Mouse (Mus musculus) kidney, adult 2 months (tissue): ENCODE data around the gene Map2k2. TPM values are rescaled to one million over a fixed set of nuclear protein-coding genes. Genes with fewer than 3 reads are reported as not detected.

Experiments used
- DNase-seq: peaks from one replicate; pipeline ENCODE4 v3.0.0; 2021
- H3K27ac ChIP-seq: fragments of 200-500 bp; 2 replicates; pipeline ENCODE4 v1.5.1; 2012; ENCODE audit warnings: low read depth, low read length, control low read depth, inconsistent platforms; ENCODE audit not compliant: insufficient read depth
- H3K27me3 ChIP-seq: fragments of 200-500 bp; replicated peaks from 2 replicates; pipeline ENCODE4 v1.6.1; 2012; ENCODE audit warnings: mild to moderate bottlenecking, moderate library complexity, low read length, inconsistent platforms; ENCODE audit not compliant: control insufficient read depth, insufficient read depth
- H3K36me3 ChIP-seq: fragments of 200-500 bp; 2 replicates; pipeline ENCODE4 v1.6.1; 2012; ENCODE audit warnings: mild to moderate bottlenecking, moderate library complexity, low read length, inconsistent platforms; ENCODE audit not compliant: control insufficient read depth, insufficient read depth
- H3K4me1 ChIP-seq: fragments of 200-500 bp; 2 replicates; pipeline ENCODE4 v1.6.1; 2011; ENCODE audit warnings: low read length; ENCODE audit not compliant: control insufficient read depth, insufficient read depth
- H3K4me3 ChIP-seq: fragments of 200-500 bp; 2 replicates; pipeline ENCODE4 v1.5.1; 2011; ENCODE audit warnings: mild to moderate bottlenecking, low read depth, low read length, control low read depth; ENCODE audit not compliant: insufficient read depth
- CTCF ChIP-seq: fragments of 200-500 bp; conservative IDR thresholded peaks from 2 replicates; pipeline ENCODE4 v1.5.1; 2011; ENCODE audit warnings: low read depth, mild to moderate bottlenecking, control low read depth, low read length, moderate library complexity, mixed read lengths; ENCODE audit not compliant: insufficient read depth, insufficient read length
- POLR2A ChIP-seq: fragments of 200-500 bp; IDR thresholded peaks from one replicate; pipeline ENCODE4 v1.6.1; 2011; ENCODE audit warnings: low read depth, low read length, control low read depth
- WGBS: fragments of 180-500 bp; shearing (Covaris S2); methylation state at CpG from one replicate; pipeline ENCODE4 v1.1.7; 2018; 5-methylcytosine and 5-hydroxymethylcytosine counted together
- polyA plus RNA-seq: library from polyadenylated mRNA; depleted of rRNA; stranded (reverse); fragments of >200 nt; gene quantifications from 2 replicates; pipeline ENCODE4 v1.2.3, GENCODE M21; 2012

Gene Map2k2
- polyA plus RNA-seq, 1 experiment = 180 TPM

DNA sequence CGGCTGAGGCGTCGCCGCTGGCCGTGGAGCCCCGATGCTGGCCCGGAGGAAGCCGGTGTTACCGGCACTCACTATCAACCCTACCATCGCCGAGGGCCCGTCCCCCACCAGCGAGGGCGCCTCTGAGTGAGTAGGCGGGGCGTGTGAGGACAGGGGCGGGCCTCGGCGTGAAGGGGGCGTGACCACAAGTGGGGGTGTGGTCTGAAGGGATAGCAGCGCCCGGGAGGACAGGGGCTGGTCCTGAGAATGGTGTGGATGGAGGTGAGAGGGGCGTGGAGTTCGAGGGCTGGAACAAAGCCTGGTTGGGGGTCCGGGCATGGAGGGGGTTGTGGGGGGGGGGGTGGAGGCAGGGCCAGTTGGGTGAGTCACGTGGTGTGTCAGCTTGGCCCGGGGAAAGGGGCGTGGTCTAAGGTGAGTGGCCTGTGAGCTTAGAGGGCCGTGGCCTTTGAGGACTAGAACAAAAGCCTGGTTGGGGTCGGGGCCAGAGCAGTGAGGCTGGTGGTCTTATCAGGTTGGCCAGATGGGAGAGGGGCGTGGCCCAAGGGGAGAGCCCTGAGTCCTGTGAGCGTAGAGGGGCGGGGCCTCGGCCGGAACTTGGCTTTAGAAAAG lies 502 bp downstream of the Map2k2 start:
- Histone ChIP-seq H3K4me3 (peak overlapping the region; percentile 62), H3K4me1 (peaks cover 13% of the 10 kb centered on the region), H3K27me3 (no peaks in the 10 kb centered on the region), H3K36me3 (no peaks in the 10 kb centered on the region), H3K27ac (peak overlapping the region; percentile 90)
- DNase-seq = peak; percentile 92
- WGBS = 1% methylated on average over 34 of the region's 35 CpGs
- TF ChIP-seq CTCF = no peak
- no peak for TF ChIP-seq POLR2A

GRCm38 (mm10) chr10:81112946-81113345 lies 7.2 kb downstream of the Map2k2 start:
- TF ChIP-seq POLR2A = no peak
- no peak for TF ChIP-seq CTCF
- no peaks in the 10 kb centered on the region for H3K36me3 ChIP-seq
- WGBS = 87% methylated on average over 6 of the region's 6 CpGs
- H3K4me3 ChIP-seq = no peak overlapping the region
- H3K4me1 ChIP-seq = no peaks in the 10 kb centered on the region
- DNase-seq = no peak
- H3K27me3 ChIP-seq = no peaks in the 10 kb centered on the region
- H3K27ac ChIP-seq = no peak overlapping the region

GRCm38 (mm10) chr10:81119625-81120024 lies 13.9 kb downstream of the Map2k2 start:
- DNase-seq = no peak
- Histone ChIP-seq H3K4me1 (no peaks in the 10 kb centered on the region), H3K27ac (no peak overlapping the region), H3K36me3 (0 out of 2 replicates have a peak, but pooled peaks cover 1% of the 10 kb centered on the region), H3K27me3 (no peaks in the 10 kb centered on the region), H3K4me3 (no peak overlapping the region)
- 92% methylated on average over 10 of the region's 10 CpGs for WGBS
- TF ChIP-seq CTCF (no peak), POLR2A (no peak)

DNA sequence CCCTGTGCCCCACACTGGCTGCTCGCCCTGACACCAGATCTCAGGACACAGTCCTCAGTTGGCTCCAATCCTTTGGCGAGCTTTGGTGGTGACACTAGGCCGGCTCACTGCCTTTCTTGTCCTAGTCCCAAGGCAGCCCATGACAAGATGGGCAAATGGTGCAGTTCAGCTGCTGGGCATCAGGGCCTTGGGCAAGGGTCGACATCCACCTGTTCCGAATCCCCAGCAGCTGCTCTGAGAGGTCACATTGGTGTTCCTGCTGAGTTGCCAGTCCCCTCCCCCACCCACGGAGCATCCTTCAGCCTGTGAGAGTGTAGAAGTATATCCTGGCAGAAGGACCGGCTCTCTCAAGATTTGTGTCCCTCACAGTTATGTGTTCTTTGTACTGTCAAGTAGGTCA lies 14.9 kb downstream of the Map2k2 start:
- no peaks in the 10 kb centered on the region for H3K27me3 ChIP-seq
- H3K36me3 ChIP-seq = 0 out of 2 replicates have a peak, but pooled peaks cover 1% of the 10 kb centered on the region
- no peak overlapping the region for H3K27ac ChIP-seq

GRCm38 (mm10) chr10:81122889-81123288 lies 17.2 kb downstream of the Map2k2 start:
- H3K4me1 ChIP-seq = no peaks in the 10 kb centered on the region
- TF ChIP-seq CTCF (no peak), POLR2A (no peak)
- 0 out of 2 replicates have a peak, but pooled peaks cover 1% of the 10 kb centered on the region for H3K36me3 ChIP-seq
- 74% methylated on average over 2 of the region's 2 CpGs for WGBS
- no peaks in the 10 kb centered on the region for H3K27me3 ChIP-seq
- H3K27ac ChIP-seq = no peak overlapping the region
- no peak overlapping the region for H3K4me3 ChIP-seq
- DNase-seq = no peak

More for the DNA sequence above, 14.9 kb downstream of the Map2k2 start:
- Histone ChIP-seq H3K4me3 (no peak overlapping the region), H3K4me1 (no peaks in the 10 kb centered on the region)
- no peak for DNase-seq
- 75% methylated on average over 7 of the region's 7 CpGs for WGBS
- TF ChIP-seq CTCF = no peak

DNA sequence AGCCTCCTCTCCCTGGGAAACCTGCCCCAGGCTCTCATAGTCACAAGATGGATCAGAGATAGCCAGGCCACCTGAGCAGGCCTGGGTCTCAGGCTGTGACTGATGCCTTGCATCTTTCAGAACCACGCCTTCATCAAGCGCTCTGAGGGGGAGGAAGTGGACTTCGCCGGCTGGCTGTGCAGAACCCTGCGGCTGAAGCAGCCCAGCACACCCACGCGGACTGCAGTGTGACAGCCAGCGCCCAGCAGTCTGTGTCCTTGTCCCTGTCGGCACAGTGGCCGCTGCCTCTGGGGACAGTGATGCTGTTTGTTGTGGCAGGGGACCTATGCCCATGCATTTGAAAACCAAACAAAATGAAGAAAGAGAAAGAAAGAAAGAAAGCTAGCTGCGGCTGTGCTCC lies 17.8 kb downstream of the Map2k2 start:
- H3K27me3 ChIP-seq = no peaks in the 10 kb centered on the region
- no peak overlapping the region for H3K4me3 ChIP-seq
- WGBS = 71% methylated on average over 11 of the region's 11 CpGs
- 0 out of 2 replicates have a peak, but pooled peaks cover 1% of the 10 kb centered on the region for H3K36me3 ChIP-seq
- no peak for DNase-seq
- no peaks in the 10 kb centered on the region; the same call in 1 of the 2 replicates for H3K4me1 ChIP-seq
- no peak for TF ChIP-seq CTCF
- no peak for TF ChIP-seq POLR2A
- no peak overlapping the region for H3K27ac ChIP-seq

DNA sequence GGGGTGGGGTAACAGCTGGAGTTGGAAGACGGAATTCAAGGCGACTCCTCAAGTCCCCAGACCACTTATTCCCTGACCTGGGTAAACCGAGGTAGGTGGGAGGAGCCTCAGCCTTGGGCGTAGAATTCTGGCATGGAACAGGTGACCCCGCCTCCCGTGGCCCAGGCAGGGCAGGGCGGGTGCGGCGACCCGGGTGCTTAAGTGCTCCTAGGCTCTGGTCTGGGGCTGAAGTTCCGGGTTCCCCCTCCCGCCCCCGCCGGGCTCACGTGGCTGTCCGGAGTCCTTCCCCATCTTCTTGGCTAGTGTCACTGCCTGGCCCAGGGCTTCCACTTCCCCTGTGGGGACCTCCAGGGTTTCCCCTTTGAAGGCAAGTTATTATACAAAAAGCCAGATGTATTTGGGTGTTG lies 28.5 kb downstream of the Map2k2 start:
- 8% methylated on average over 16 of the region's 16 CpGs for WGBS
- no peaks in the 10 kb centered on the region for H3K36me3 ChIP-seq
- peak overlapping the region; percentile 13; the same call in 1 of the 2 replicates for H3K4me3 ChIP-seq
- peak overlapping the region; percentile 73 for H3K27ac ChIP-seq
- H3K27me3 ChIP-seq = no peaks in the 10 kb centered on the region
- TF ChIP-seq POLR2A = no peak
- H3K4me1 ChIP-seq = peaks cover 23% of the 10 kb centered on the region
- peak; percentile 92 for DNase-seq

DNA sequence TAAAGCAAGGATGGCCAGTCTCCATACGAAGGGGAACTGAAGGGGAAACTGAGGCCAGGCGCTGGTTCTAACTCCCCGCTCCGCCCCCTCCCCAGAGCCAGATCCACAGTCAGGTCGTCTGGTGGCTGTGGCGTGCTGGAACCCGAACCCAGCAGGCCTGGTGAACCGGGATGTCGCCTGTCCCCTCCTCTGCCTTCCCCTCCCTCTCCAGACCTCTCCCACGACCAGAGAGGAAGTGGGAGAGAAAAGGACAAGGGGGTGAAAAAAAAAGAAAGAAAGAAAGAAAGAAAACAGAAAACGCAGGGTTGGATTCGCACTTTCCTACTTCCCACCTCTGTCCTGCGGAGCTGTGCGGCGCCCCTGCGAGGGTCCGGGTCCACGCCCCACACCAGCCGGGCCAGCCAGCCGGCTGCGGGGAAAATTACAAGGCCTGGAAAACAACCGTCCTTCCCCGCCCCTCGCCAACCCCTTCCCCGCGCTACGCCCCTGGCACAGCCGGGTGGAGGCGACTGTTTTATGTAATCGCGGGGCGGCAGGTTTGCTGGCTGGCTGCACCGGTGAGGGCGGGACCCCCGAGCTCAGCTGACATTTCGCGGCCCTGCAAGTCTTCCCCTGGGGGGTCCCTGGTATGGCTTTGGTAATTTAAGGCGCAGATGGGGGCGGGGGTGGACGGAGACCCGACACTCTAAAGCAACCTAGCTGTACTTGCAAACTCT lies 29.4 kb downstream of the Map2k2 start, which contains the start of gene Zbtb7a:
Gene Zbtb7a, plus strand, starts transcription at position 255 of the 716 bp plus-strand sequence.
- peak within 1 kb of the TSS; percentile 73 for H3K27ac ChIP-seq
- DNase-seq = peak; percentile 71
- H3K27me3 ChIP-seq = no peaks in the 10 kb centered on the region
- peak within 1 kb of the TSS; percentile 65 for H3K4me3 ChIP-seq
- TF ChIP-seq CTCF (no peak), POLR2A (no peak)
- H3K4me1 ChIP-seq = peaks cover 25% of the 10 kb centered on the region
- H3K36me3 ChIP-seq = no peaks in the 10 kb centered on the region
- 6% methylated on average over 41 of the region's 41 CpGs for WGBS
